In genomic region chr1:24245700-24246375, GRCm38 (mm10) we compare ENCODE assay signal across 16 mouse cellular contexts.
DNase-seq lines count a peak whose midpoint lies in the region; ATAC-seq lines count a peak whose summit lies in the region.
"Had no signal": no experiment of that assay in that cellular context is flagged by ENCODE, and none has a peak within 500 bp of the region (broad histone marks: within the 10 kb centered on the region; RNA-seq: fewer than 3 reads in every experiment).

No protein-coding gene starts in this region.

- no peak overlapping the region for H3K4me3 ChIP-seq in forebrain, embryonic 11.5 days (ENCODE audit: low read depth, low read length)
- no peak overlapping the region for H3K4me3 ChIP-seq in forebrain, embryonic 10.5 days
- no peak overlapping the region for H3K4me3 ChIP-seq in embryonic facial prominence, embryonic 14.5 days (ENCODE audit: low read depth, low read length)
- no peak overlapping the region for H3K4me3 ChIP-seq in midbrain, embryonic 14.5 days (replicated peaks; ENCODE audit: low read depth, low read length)
- H3K4me3 ChIP-seq: myocyte had no signal

- peaks cover 4% of the 10 kb centered on the region; the same call in 1 of the 2 replicates for H3K4me1 ChIP-seq in forebrain, embryonic 11.5 days (replicated peaks; ENCODE audit: control insufficient read depth, insufficient read depth, low read length)
- peaks cover 27% of the 10 kb centered on the region for H3K4me1 ChIP-seq in forebrain, embryonic 10.5 days
- H3K4me1 ChIP-seq in embryonic facial prominence, embryonic 14.5 days (ENCODE audit: control insufficient read depth, insufficient read depth, low read length), result no peaks in the 10 kb centered on the region
- peaks cover 7% of the 10 kb centered on the region; the same call in 1 of the 2 replicates for H3K4me1 ChIP-seq in midbrain, embryonic 14.5 days (ENCODE audit: control insufficient read depth, insufficient read depth, low read length)

- ATAC-seq in forebrain, embryonic 11.5 days (replicated peaks; ENCODE audit: low FRiP score), result peak; percentile 76
- peak; percentile 86 for ATAC-seq in embryonic facial prominence, embryonic 14.5 days (ENCODE audit: low read depth)
- ATAC-seq in midbrain, embryonic 14.5 days (ENCODE audit: low FRiP score, low TSS enrichment), result no peak

- DNase-seq in forebrain, embryonic 11.5 days (ENCODE audit: low spot score), result no peak
- DNase-seq in forebrain, embryonic 10.5 days (ENCODE audit: extremely low spot score, low spot score), result no peak
- DNase-seq in ES-CJ7 (ENCODE audit: low read depth, low spot score), result peak; percentile 51
- peak; percentile 63 for DNase-seq in embryonic facial prominence, embryonic 14.5 days (ENCODE audit: low spot score)
- DNase-seq in midbrain, embryonic 14.5 days, result peak; percentile 43
- DNase-seq in layer of hippocampus, adult 9-11 months, result no peak
- DNase-seq in adrenal gland, adult 18-20 months (ENCODE audit: low spot score in 2 of 2), result no peak
- DNase-seq in thymus, postnatal 36 days, result no peak
- DNase-seq: adrenal gland, adult 8-10 months; B cell, adult 2 months; gastrocnemius, postnatal 36 days; layer of hippocampus, postnatal 36 days; lung, adult 18-20 months; thymus, postnatal 14 days had no signal

- 35% methylated on average over 13 of the region's 13 CpGs for WGBS in forebrain, embryonic 11.5 days
- 46% methylated on average over 13 of the region's 13 CpGs for WGBS in forebrain, embryonic 10.5 days
- WGBS in embryonic facial prominence, embryonic 14.5 days, result 49% methylated on average over 13 of the region's 13 CpGs
- WGBS in midbrain, embryonic 14.5 days, result 48% methylated on average over 13 of the region's 13 CpGs

- H3K9ac ChIP-seq in forebrain, embryonic 11.5 days (ENCODE audit: low read length), result no peak overlapping the region
- H3K9ac ChIP-seq in embryonic facial prominence, embryonic 14.5 days (ENCODE audit: low read depth, low read length), result no peak overlapping the region
- H3K9ac ChIP-seq in midbrain, embryonic 14.5 days (replicated peaks; ENCODE audit: low read length), result no peak overlapping the region

- no peak overlapping the region for H3K4me2 ChIP-seq in forebrain, embryonic 11.5 days (ENCODE audit: low read depth, low read length, severe bottlenecking)
- H3K4me2 ChIP-seq in embryonic facial prominence, embryonic 14.5 days (ENCODE audit: low read depth, low read length), result no peak overlapping the region
- no peak overlapping the region for H3K4me2 ChIP-seq in midbrain, embryonic 14.5 days (ENCODE audit: low read length)

- peaks cover 2% of the 10 kb centered on the region; the same call in 1 of the 2 replicates for H3K27me3 ChIP-seq in forebrain, embryonic 11.5 days (ENCODE audit: control insufficient read depth, insufficient read depth, low read length)
- peaks cover 28% of the 10 kb centered on the region for H3K27me3 ChIP-seq in forebrain, embryonic 10.5 days (ENCODE audit: poor library complexity, severe bottlenecking)
- H3K27me3 ChIP-seq in embryonic facial prominence, embryonic 14.5 days (replicated peaks; ENCODE audit: control insufficient read depth, insufficient read depth, low read length), result no peaks in the 10 kb centered on the region
- H3K27me3 ChIP-seq in midbrain, embryonic 14.5 days (ENCODE audit: control insufficient read depth, insufficient read depth, low read length), result no peaks in the 10 kb centered on the region

- no peaks in the 10 kb centered on the region for H3K36me3 ChIP-seq in forebrain, embryonic 11.5 days (ENCODE audit: control insufficient read depth, insufficient read depth, low read length)
- H3K36me3 ChIP-seq in forebrain, embryonic 10.5 days (replicated peaks), result no peaks in the 10 kb centered on the region
- no peaks in the 10 kb centered on the region for H3K36me3 ChIP-seq in embryonic facial prominence, embryonic 14.5 days (ENCODE audit: control insufficient read depth, insufficient read depth, low read length)
- H3K36me3 ChIP-seq in midbrain, embryonic 14.5 days (ENCODE audit: control insufficient read depth, insufficient read depth, low read length), result no peaks in the 10 kb centered on the region

- no peak overlapping the region for H3K27ac ChIP-seq in forebrain, embryonic 11.5 days (ENCODE audit: low read depth, low read length)
- no peak overlapping the region for H3K27ac ChIP-seq in forebrain, embryonic 10.5 days
- no peak overlapping the region for H3K27ac ChIP-seq in embryonic facial prominence, embryonic 14.5 days (replicated peaks; ENCODE audit: low read depth, low read length)
- no peak overlapping the region for H3K27ac ChIP-seq in midbrain, embryonic 14.5 days (replicated peaks; ENCODE audit: low read depth, low read length)
- H3K27ac ChIP-seq: macrophage had no signal

- no peaks in the 10 kb centered on the region for H3K9me3 ChIP-seq in forebrain, embryonic 11.5 days (ENCODE audit: control insufficient read depth, low read length)
- H3K9me3 ChIP-seq in forebrain, embryonic 10.5 days, result no peaks in the 10 kb centered on the region
- no peaks in the 10 kb centered on the region for H3K9me3 ChIP-seq in embryonic facial prominence, embryonic 14.5 days (ENCODE audit: control insufficient read depth, low read length)
- H3K9me3 ChIP-seq in midbrain, embryonic 14.5 days (ENCODE audit: control insufficient read depth, low read length), result no peaks in the 10 kb centered on the region

Comparison
In these comparisons a context has a peak if more than half of its experiments do, and no peak if none do; other contexts are left out.
1. DNase-seq: peak in ES-CJ7 (single experiment), embryonic facial prominence, embryonic 14.5 days (single experiment) and midbrain, embryonic 14.5 days (single experiment); none in forebrain, embryonic 11.5 days (single experiment), forebrain, embryonic 10.5 days (single experiment), layer of hippocampus, adult 9-11 months (single experiment), adrenal gland, adult 18-20 months (0 of 2) and thymus, postnatal 36 days (0 of 2).